Mouse (Mus musculus): ENCODE results near the gene Igsf9.

Gene Igsf9

DNA sequence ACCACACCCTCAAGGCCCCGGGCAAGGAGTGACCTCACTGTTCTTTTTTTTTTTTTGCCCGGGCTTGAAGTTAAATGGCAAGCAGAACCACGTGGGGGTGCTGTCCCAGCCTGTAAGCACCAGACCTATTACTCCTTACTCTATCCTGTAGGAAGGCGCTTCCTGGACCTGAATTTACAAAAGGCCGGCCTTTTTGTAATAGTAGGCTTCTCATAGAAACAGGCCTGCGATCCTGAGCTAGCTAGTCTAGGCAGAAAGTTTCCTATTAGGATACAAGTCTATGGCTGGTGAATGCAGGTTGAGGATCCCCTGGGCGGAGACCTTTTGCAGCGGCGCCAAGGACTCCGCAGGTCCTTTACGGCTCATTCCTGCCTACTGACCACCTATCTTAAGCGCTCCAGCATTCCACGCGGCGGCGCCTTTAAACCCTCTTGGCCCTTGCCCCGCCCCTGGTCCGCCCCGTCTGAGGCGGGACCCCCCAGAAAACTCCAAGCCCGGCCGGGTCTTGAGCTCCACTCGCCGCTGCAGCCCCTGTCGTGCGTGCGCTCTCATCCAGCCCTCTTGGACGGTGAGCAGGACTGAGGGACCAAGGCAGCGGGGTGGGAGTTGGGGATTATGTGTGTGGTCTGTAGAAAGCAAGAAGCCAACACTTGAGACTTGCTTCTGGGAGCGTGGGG is 18.3 kb downstream of the Igsf9 start, which contains the start of gene Tagln2:
Gene Tagln2, plus strand, starts transcription at position 283 of the 677 bp plus-strand sequence.
- DNase-seq, result peak; percentile 65 to 83

DNA sequence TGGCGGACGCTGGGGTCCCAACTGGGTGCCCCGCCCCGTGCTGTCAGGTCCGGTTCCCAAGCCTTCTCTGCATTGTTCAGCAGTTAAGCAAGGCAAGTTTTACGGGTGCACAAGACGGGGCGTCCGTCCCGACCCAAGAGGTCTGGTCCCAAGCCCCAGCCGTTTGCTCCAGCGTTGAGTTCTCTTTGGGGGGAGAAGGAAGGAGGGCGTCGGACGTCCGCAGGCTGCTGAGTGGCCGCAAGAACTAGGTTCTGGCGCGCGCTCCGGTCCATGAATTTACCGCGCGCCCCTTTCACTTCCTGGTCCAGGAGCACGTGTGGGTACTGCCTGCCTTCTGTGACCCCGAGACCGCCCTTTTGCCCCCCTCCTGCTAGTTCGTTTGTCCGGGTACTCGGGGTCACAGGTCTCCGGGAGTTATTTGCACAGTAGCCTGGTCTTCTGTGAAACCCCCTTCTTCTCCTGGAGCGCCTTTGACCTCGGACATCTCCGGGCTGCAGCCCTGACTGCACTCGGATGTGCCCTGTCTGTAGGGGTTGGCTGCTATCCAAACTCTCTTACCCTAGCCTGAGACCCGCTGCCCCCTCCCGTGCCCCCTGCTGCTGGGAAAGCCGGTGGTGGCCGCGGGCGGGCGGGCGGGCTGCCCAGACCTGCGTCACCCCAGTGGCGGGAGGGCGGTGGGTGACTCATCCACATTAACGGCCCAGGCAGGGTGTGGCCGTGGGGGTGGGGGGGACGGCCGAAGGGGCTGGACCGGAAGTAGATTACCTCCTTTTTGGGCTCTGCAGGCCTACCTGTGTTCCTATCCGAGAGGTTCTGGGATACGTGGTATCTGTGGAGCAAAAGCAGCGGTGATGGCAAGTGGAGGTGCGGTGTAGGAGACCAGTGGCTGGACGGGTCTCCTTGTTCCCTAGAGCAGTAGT is 19.1 kb downstream of the Igsf9 start:
- peak; percentile 41 to 50 for DNase-seq

DNA sequence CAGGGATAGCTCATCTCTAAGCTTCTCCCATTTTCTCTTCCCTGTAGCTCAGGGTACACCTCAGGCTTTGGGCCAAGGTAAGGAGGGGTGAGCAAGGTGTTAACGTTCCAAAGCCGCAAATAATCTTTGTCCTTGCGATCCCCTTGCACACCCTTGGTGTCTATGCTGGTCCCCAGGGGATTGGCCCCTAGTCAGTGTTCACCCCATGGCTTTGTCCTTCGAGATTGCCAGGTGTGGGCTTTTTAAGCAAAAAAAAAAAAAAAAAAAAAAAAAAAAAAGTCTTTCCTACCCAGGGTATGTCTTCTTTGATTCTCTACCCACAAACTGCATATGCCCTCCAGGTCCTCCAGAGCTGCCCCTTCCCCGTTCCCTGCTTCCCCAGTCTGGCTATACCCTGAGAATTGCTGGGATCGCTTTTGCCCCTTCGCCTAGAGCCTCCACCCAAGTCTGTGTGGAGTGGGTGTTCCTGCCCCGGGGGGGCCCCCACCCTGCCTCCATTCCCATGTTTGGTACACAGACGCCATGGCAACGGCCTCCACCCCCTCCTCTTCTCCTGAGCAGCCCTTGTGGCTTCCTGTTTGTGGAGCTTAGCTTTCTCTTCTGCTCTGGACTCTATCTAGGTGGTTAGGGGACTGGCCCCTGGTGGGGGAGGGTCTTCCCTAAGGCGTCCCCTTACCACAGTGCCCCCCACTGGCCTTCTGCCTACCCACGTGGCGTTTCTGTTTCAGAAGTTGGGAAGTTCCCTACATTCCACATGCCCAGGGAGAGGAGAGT is 20.0 kb downstream of the Igsf9 start:
- DNase-seq, result peak; percentile 59 to 63

DNA sequence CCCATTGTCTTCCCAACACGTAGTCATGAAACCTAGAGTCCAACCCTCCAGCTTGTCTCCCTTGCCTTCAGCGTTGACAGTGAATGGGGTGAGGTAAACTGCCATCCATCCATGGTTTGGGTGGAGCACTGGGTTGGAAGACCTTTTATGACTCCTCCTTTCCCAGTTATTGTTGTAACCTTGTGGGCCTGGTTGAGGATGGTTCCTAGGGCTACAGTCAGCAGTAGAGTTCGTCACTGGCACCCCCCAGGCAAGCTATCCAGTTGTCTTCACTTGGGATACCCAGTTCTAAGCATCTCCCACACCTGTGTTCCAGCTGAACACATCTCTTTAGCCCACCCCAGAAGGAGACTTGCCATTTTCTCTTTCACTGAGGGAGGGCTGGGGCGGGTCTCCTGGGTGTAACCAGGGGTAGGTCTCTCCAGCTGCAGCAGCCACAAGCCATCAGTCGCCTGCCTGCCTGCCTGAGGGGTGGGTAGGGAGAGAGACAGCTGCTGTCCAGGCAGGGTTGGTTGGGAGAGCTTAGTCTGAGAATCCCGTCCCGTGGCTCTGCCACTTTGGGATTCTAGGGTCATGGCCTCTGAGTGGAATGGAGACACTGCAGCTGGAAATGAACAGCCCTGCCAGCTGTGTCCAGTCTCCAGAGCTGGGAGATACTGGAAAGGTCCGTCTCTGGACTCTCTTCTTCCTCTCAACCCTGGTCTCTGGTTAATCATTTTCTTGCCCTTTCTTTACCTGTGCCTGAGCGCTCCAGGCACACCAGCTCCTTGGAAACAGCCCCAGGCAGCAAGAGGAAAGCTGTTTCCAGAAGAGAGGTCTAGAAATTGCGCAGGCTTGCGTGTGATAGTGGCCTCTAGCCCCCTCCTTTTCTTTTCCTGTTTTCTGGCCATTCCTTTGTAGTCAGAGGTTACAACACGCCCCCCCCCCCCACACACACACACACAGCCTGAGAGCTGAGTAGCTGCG is 20.8 kb downstream of the Igsf9 start:
- DNase-seq, result no peak

DNA sequence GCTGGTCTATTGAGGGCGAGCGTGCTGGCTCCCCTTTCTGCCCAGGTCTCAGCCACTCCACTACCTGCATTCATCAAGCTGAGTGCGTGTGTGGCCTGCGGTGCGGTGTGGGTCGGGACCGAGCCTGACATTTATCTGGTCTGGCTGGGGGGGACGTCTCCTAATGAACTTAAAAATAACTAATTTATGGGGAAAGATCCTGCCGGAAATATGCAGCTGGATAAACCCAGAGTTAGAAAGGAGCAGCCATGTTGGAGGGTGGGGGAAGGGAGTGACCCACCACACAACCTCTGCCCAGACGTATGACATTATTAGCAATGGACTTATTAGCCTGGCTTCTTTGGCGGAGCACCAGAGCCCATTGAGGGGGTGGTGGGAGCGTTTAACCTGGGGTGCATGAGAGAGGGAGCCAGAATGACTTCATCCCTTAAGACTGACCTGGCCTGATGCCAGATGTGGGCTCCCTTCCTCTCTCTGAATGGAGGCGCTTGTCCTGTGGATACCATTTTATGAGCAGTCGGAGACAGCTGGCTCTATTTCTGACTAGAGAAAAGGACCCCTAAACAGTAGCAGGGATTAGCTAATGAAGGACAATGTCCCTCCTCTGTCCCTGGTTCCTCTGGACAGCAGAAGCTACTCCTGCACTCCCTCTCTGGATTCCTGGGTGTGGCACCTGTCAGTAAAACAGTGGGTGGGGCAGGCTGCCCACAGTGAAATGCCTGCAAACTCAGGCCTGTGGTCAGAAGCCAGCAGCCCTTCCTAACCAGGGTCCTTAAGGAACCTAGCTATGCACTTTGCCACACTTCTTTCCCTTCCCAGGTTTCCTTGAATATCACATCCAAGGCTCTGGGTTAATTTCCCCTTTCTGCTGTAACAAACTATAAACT is 21.8 kb downstream of the Igsf9 start:
- DNase-seq, result no peak

DNA sequence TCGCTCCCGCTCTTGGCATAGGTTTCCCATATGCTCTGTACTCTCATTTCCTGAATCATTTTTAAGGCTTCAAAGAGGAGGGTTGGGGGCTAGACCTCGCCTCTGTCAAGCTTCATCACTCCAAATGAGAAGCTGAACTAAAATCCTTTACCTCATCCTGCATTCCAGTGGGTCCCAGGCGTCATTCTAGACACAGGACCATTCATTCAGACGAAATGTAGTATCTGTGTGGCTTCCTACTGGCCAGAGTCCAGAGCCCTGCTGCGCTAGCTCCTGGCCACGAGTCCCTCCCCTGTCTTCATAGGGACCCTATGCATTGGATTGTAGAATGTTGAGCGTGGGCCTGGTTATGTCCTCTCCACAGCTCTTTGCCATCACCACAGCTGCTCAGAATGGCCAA is 23.2 kb downstream of the Igsf9 start:
- DNase-seq, result no peak

DNA sequence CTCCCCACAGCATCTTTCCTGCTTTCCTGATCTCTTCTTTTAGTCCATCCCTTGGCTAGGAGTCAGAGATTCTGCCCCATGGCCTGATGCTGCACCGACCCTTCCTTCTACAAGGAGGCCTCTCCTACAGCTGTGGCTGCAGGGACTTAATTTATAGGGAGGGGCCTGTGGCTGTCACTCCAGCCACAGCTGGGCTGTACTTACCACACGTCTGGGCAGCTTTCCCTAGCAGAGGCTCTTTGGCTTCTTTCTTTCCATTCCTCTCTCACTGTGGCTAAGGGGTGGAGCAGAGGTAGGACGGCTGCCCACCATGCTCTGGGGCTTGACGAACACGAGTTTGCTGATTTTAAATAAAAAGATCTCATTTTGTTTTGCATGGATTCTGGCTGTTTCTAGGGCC is 25.4 kb downstream of the Igsf9 start:
- DNase-seq, result no peak

DNA sequence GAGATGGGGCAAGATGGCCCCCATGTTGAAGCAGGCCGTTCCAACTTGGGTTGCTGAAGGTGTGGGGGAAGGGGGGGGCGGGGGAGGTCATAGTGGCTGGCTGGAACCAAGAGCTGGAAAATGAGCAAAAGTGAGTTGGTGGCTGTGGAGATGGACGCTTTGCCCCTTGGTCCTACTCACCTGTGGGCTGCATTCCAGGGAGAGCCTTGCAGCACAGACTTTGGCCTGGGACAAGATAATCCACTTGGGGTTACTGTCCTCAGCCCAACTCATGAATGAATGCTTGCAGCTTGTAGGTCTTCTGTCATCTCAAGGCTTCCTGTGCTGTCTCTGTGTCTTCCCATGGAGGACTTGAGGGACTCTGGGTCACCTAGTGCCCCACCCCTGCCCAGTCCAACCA is 26.1 kb downstream of the Igsf9 start:
- no peak for DNase-seq

DNA sequence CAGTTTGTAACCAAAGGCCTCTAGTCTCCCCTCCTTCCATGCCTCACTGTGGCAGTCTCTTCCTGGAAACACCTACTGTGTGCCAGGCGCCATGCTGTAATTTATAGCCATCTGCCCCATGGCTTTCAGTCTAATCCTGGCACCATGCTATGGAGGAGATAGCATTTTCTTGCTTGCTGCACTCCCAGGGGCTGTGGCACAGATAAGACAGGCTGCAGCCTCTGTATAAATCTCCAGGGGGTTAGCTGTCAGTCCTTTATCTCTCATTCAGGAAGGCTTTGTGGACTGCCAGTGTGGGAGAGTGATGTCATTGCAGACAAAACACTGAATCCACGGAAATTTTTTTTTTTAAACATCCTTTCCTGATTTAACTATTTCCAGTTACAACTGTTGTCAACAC is 26.6 kb downstream of the Igsf9 start:
- no peak for DNase-seq

DNA sequence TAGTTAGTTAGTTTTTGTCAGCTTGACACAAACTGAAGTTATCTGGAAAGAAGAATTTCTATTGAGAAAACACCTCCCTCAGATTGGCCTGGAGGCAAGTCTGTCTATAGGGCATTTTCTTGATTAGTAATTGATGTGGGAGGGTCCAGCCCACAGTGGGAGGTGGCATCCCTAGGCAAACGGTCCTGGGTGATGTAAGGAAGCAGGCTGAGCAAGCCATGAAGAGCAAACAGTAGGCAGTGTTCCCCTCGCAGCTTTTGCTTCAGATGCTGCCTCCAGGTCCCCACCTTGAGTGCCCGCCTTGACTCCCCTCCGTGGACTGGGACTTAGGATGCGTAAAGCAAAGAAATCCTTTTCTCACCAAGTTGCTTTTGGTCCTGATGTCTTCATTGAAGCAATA is 27.6 kb downstream of the Igsf9 start:
- no peak for DNase-seq

DNA sequence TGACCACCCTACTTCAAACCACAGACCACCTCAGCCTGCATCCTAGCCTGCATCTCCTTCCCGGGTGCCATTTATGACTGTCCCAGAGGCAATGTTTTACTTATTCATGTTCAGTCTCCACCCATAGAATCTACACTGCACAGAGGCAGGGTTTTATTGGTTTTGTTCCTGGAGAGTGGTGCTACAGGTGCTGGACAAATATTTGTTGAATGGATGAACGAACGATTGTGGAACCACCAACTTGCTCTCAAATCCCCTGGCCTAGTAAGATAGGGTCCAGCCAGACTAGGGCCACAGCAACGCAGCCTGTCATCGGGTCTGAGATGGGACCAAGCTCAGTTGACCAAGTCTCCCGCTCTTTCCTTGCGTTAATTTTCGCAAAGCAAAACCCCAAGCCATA is 28.4 kb downstream of the Igsf9 start:
- no peak for DNase-seq

DNA sequence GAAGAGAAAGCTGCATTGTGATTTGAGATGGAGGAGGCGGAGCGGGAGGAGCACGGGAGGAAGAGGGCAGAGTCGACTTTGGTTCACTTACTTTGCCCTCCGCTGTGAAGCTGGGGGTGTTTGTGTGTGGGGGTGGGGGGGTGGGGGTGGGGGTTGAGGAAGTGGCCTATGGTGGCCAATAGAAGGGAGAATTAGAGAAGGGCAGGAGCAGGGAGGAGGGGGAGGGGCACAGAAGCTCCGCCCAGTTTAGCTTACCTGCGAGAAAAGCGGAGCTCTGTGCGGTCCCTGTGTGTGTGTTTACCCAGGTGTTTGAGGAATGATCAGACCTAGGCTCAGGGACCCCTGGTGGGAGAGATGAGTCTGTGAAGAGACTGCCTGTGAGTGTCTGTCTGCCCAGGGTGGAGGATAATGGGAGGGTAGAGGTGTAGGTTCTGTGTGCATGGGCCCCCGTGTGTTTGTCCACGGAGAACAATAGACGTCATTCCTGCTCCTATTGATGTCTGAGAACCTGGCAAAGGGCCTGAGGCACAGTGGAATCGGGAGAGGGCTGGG is 28.9 kb downstream of the Igsf9 start:
- DNase-seq, result no peak

DNA sequence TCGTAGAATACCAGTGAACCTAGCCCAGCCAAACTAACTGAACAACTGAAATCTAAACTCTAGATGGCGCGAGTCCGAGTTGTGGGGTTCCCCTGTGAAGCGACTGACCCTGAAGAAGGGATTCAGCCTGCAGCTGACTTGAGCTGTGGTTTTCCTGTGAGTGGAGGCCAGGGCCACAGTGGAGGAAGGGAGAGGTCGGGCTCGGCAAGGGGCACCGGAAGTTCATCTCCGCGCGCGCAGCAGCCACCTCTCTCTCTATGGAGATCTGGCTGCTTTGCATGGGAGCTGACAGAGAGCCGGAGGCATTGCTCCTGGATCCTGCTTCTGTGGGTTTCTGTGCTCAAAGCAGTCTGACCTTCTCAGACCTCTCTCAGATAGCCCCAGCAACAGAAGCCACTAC is 31.4 kb downstream of the Igsf9 start:
- DNase-seq, result peak; percentile 65 to 74

DNA sequence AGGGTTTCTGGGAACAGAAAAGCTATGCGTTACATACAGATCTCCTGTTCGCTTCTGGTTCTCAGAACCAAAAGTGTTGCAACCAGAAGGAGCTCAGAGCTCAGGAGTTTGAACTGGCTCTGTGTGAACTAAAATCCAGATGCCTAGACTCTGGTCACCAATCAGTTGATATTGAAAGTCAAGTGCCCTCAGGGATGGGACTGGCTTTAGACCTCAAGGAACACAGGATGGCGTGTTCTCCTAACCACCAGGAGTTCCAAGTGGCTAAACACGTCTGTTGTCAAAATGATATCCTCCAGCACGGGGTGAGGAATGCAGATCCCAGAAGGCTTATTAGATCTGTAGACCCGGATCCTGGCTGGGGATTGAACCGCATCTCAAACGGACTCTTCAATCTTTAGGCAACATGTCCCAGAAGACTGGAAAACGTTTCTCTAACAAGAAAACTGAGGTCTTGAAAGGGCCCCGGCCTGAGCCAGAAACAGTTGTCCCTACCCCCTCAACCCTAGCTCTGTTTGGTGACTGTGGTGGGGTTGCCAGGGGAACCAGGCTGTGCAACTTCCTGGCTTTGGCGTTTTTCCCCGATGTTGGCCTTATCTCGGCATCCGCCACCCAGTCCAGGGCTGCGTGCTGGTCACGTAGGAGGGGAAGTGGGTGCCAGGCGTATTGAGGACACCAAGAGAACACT is 32.1 kb downstream of the Igsf9 start:
- peak; percentile 66 for DNase-seq

DNA sequence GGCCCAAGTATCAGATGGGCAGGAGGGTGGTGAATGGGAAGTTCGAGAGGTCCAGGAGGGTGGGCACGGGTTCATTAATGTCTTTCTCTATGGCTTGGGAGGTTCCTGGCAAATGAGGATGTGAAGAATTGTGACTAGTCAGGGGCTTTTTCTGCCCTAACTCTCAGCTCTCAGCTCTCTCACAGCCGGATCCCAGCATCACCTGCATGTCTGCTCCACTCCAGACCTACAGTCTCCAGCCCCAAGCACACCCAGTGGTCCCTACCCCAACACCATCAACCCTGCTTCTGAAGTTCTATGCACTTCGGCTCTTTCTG is 32.6 kb downstream of the Igsf9 start:
- no peak for DNase-seq

DNA sequence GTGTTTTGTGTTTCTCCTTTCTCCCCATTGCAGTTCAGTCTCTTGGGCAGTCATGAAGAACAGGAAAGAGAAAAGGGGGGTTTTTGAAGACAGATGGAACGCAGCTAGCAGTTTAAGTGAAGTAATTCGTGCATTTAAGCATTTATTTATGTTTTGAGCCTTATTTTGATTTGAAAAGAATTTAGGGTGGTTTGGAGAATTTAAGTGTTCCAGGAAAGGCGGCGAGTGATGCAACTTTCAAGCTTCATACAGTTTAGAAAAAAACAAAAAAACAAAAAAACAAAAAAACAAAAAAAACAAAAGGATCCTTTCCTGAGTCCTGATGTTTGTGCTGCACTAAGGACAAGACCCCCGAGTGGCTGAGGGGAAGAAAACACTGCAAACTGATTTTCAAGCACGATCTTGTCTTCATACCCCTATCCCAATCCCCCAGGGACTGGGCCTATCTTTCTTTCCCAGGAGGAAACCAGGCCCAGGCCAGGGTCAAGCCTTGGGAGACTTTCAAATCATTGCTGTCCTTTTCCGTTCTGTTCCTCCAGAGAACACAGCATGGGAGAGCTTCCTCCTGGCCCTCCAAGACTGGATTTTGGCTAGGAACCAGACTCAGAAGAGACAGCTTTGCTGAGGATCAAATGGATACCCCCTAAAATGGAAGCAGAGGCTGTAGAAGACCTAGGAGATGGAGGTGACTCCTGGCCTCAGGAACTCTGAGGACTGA is 33.1 kb downstream of the Igsf9 start:
- no peak for DNase-seq

DNA sequence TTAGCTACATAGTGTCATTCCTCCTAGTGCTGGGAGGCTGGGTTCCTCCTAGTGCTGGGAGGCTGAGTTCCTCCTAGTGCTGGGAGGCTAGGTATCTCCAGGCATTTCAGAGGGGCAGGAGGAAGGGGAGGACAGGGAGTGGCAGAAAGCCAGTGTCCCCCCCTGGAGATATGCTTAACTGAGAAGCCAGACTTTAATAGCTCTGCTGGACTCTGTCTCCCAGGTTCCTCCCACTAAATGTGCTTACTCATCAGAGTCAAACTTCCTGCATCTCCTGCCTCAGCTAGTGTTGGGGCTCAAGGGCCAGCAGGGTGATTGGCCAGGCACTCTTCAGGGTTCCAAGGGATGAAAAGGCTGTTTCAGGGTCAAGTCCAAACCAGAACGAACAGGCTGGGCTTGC is 33.8 kb downstream of the Igsf9 start:
- no peak for DNase-seq

DNA sequence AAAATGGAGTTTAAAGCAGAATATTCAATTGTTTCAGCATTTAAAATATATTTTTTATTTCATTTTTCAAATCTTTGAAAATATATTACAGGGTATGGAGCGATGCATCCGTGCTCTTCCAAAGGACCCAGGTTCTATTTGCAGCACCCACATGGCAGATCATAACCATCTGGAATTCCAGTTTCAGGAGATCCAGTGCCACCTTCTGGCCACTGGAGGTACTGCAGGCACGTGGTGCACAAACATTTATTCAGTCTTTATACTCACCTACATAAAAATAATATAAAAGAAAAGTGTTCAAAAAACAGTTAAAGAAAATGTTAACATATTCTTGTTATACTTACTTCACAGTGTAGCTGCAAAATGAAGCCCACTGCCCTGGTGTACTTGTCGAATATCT is 36.4 kb downstream of the Igsf9 start:
- DNase-seq, result no peak

DNA sequence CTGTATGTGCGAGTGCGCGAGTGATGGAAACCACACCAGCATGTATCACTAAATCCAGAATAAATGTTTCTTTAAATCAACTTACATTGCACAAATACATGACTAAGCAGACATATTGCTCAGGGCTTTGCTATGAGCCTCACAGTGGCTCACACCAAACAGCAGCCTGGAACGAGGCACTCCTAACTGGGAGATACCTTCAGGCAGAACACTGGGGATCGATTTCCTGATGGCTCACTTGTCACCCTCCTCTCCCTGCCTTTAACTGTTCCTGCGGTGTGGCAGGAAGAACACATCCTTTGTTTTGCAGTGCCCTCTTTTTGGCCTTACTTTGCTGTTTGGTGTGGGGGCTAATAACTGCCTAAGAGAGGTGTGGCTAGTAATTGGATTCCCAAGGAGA is 38.1 kb downstream of the Igsf9 start:
- no peak for DNase-seq

Measured in spleen, adult 18-20 months (tissue).